Mouse (Mus musculus) heart, embryonic 11.5 days (tissue): ENCODE results near the gene Chic1. TPM values are rescaled to one million over a fixed set of nuclear protein-coding genes. Genes with fewer than 3 reads are reported as not detected.

Experiments
- ATAC-seq: fragments of 200-750 bp; cut with Nextera tagmentation; replicated peaks from 2 replicates; pipeline ENCODE4 v1.8.0; 2017; ENCODE audit warnings: moderate library complexity; ENCODE audit not compliant: insufficient number of reproducible peaks, low FRiP score, low TSS enrichment
- H3K27ac ChIP-seq: fragments of 300-500 bp; sonication (generic); 2 replicates; pipeline ENCODE4 v1.5.1; 2014; ENCODE audit warnings: mild to moderate bottlenecking, low read depth, low read length
- H3K27me3 ChIP-seq: fragments of 300-500 bp; sonication (generic); 2 replicates; pipeline ENCODE4 v1.6.1; 2014; ENCODE audit warnings: mild to moderate bottlenecking, low read length, mixed read lengths; ENCODE audit not compliant: control insufficient read depth, insufficient read depth
- H3K36me3 ChIP-seq: fragments of 300-500 bp; sonication (generic); 2 replicates; pipeline ENCODE4 v1.6.1; 2014; ENCODE audit warnings: mild to moderate bottlenecking, low read length, moderate library complexity, mixed read lengths; ENCODE audit not compliant: control insufficient read depth, insufficient read depth
- H3K4me1 ChIP-seq: fragments of 300-500 bp; sonication (generic); 2 replicates; pipeline ENCODE4 v1.6.1; 2014; ENCODE audit warnings: low read length; ENCODE audit not compliant: control insufficient read depth, insufficient read depth
- H3K4me2 ChIP-seq: fragments of 300-500 bp; sonication (generic); 2 replicates; pipeline ENCODE4 v1.6.1; 2014; ENCODE audit warnings: mild to moderate bottlenecking, moderate library complexity
- H3K4me3 ChIP-seq: fragments of 300-500 bp; sonication (generic); 2 replicates; pipeline ENCODE4 v1.5.1; 2014; ENCODE audit warnings: low read depth, low read length
- H3K9ac ChIP-seq: fragments of 300-500 bp; sonication (generic); 2 replicates; pipeline ENCODE4 v1.6.1; 2014; ENCODE audit warnings: mild to moderate bottlenecking, low read depth, low read length, moderate library complexity
- H3K9me3 ChIP-seq: fragments of 300-500 bp; sonication (generic); replicated peaks from 2 replicates; pipeline ENCODE4 v1.6.1; 2016; ENCODE audit warnings: low read length; ENCODE audit not compliant: control insufficient read depth
- WGBS: fragments of 180-500 bp; shearing (Covaris S2); extraction: QIAGEN DNeasy Blood & Tissue Kit; methylation state at CpG from one replicate; pipeline ENCODE4 v1.1.7; 2014; ENCODE audit not compliant: insufficient replicate concordance; 5-methylcytosine and 5-hydroxymethylcytosine counted together
- polyA plus RNA-seq: library from polyadenylated mRNA; unstranded; fragments of >200 nt; fragmentation: Nextera tagmentation; extraction: Ambion mirVana; gene quantifications from 2 replicates; pipeline ENCODE4 v1.2.1, GENCODE M21; 2014

Chic1 gene
- polyA plus RNA-seq, result 3.9 and 4.7 TPM in 2 replicates

DNA sequence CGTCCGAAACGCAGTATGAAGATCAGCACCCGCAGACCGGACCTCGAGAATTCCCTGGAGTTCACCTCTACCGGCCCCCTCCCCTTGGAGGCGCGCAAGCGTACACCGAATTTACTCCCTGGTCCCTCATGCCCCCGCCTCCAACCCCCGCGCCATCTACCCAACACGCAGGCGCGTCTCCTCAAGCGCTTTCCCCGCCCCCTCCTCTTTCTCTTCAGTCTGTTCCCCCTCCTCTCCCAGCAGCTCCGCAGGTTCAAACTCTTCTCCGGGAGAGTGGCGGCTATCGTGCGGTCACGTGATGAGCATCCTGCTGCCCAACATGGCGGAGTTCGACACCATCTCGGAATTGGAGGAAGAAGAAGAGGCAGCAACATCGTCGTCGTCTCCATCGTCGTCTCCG, at the start of gene Chic1:
Gene Chic1, plus strand, starts transcription at position 190 of the 400 bp plus-strand sequence.
- Histone ChIP-seq H3K36me3 (no peaks in the 10 kb centered on the region), H3K9me3 (no peaks in the 10 kb centered on the region), H3K27me3 (peaks cover 23% of the 10 kb centered on the region), H3K27ac (no peak within 1 kb of the TSS), H3K4me1 (no peaks in the 10 kb centered on the region), H3K9ac (peak within 1 kb of the TSS; percentile 70), H3K4me3 (peak within 1 kb of the TSS; percentile 59), H3K4me2 (peak within 1 kb of the TSS; percentile 64)
- WGBS, result 9% methylated on average over 33 of the region's 34 CpGs
- ATAC-seq, result peak; percentile 79

DNA sequence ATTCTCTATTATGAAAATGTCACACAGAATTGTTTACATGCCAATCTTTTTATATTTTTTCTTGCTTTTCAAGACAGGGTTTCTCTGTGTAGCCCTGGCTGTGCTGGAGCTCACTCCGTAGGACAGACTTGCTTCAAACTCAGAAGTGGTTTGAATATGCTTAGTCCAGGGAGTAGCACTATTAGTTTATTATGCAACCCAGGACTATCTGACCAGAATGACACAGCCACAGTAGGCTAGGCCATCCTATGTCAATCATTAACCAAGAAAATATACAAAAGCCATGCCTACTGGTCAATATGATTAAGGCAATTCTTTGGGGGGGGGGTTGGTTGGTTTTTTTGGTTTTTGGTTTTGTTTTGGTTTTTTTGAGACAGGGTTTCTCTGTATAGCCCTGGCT, 48.0 kb upstream of the Chic1 start:
- H3K9me3 ChIP-seq, result no peaks in the 10 kb centered on the region
- no peak overlapping the region for H3K9ac ChIP-seq
- H3K4me1 ChIP-seq, result no peaks in the 10 kb centered on the region
- WGBS, result 79% methylated on average over 1 of the region's 1 CpGs
- no peak for ATAC-seq
- peaks cover 7% of the 10 kb centered on the region; the same call in 1 of the 2 replicates for H3K27me3 ChIP-seq
- no peaks in the 10 kb centered on the region for H3K36me3 ChIP-seq
- no peak overlapping the region for H3K4me3 ChIP-seq
- no peak overlapping the region for H3K4me2 ChIP-seq
- no peak overlapping the region for H3K27ac ChIP-seq

DNA sequence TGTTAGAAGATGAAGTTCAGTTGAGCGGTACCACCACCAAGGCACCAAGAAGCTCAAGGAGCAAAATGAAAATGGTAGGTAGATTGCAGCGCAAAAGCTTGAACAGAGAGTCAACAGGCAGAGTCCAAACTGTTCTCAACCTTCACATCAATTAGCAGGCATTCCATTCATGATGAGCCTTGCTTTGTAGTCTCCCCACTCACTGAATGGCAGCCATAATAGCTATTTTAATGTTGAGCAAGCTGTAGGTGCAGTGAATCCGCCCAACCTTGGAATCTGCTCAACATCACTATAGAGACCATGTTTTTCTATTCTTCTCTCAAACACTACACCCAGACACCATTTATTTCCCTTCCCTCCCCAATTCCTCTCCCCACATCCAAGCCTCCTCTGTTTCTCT, 44.6 kb upstream of the Chic1 start:
- Histone ChIP-seq H3K4me2 (no peak overlapping the region), H3K27ac (no peak overlapping the region), H3K4me3 (no peak overlapping the region), H3K36me3 (no peaks in the 10 kb centered on the region), H3K9ac (no peak overlapping the region), H3K27me3 (peaks cover 9% of the 10 kb centered on the region), H3K4me1 (no peaks in the 10 kb centered on the region), H3K9me3 (no peaks in the 10 kb centered on the region)
- no peak for ATAC-seq
- WGBS, result 79% methylated on average over 3 of the region's 3 CpGs

DNA sequence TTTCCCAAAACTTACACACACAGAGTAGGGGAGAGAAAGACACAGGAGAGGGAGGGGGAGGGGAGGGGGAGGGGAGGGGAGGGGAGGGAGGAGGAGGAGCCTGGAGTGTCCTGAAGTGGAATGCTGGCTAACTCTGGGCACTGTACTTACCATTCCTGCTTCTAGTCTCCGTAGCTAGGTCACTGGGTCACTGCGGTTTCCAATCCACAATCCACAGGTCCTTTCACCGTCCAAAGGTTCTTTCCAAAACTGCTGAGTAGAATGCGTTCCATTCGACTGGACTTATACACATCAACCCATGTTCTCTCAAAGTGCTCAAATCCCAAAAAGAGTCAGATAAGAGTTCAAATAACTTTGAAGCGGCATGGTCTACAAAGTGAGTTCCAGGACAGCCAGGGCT, 42.1 kb upstream of the Chic1 start:
- H3K4me3 ChIP-seq, result no peak overlapping the region
- no peaks in the 10 kb centered on the region for H3K4me1 ChIP-seq
- no peak overlapping the region for H3K9ac ChIP-seq
- H3K27me3 ChIP-seq, result peaks cover 29% of the 10 kb centered on the region
- H3K4me2 ChIP-seq, result no peak overlapping the region
- WGBS, result 65% methylated on average over 6 of the region's 6 CpGs
- no peaks in the 10 kb centered on the region for H3K9me3 ChIP-seq
- H3K36me3 ChIP-seq, result no peaks in the 10 kb centered on the region
- no peak for ATAC-seq
- H3K27ac ChIP-seq, result no peak overlapping the region

DNA sequence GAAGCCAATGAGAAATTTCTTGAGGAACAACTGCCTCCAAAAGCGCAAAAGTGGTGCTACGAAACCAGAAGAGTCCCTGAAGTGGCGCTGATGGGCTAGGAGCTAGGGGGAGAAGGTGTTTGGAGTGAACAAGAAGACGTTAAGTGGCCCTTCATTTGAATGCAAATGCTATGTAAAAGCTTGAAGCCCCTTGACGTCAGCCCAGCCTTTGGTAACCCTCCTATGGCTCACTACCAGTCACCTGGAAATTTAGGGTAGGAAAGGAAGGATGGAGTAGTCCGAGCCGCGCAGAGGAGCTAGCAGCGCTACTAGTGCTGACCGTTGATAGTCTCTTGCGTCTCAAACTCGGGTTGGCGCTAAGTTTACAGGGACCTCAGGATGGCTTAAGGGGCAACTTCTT, 35.1 kb upstream of the Chic1 start, which contains the start of gene Cdx4:
Gene Cdx4, plus strand, starts transcription at position 253 of the 400 bp plus-strand sequence.
- no peak for ATAC-seq
- Histone ChIP-seq H3K4me1 (no peaks in the 10 kb centered on the region), H3K9ac (no peak within 1 kb of the TSS), H3K36me3 (no peaks in the 10 kb centered on the region), H3K9me3 (no peaks in the 10 kb centered on the region), H3K4me3 (peak within 1 kb of the TSS; percentile 6; the same call in 1 of the 2 replicates), H3K27ac (no peak within 1 kb of the TSS), H3K27me3 (peaks cover 66% of the 10 kb centered on the region), H3K4me2 (peak within 1 kb of the TSS; percentile 47)
- 17% methylated on average over 13 of the region's 13 CpGs for WGBS

DNA sequence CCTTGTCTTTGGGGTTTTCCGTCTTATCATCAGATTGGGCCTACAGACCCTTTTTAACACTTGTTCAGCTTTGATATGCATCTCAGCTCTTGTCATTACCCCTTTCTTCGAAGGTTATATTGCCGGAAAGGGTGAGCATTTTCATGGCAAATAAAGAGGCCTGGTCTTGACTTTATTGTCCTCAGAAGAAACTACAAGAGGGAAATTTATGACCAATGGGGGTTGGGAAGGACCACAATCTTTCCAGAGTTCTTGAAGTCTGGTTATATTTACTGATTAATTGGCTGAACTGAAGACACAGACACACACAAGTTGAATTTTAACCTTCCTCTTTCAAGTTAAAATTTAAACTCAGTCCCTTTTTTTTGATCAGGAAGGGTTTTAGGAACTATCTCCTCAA, 30.4 kb upstream of the Chic1 start:
- no peaks in the 10 kb centered on the region for H3K4me1 ChIP-seq
- no peaks in the 10 kb centered on the region for H3K9me3 ChIP-seq
- no peak overlapping the region for H3K4me2 ChIP-seq
- H3K36me3 ChIP-seq, result no peaks in the 10 kb centered on the region
- no peak overlapping the region for H3K27ac ChIP-seq
- ATAC-seq, result no peak
- H3K4me3 ChIP-seq, result no peak overlapping the region
- WGBS, result 69% methylated on average over 3 of the region's 3 CpGs
- peaks cover 42% of the 10 kb centered on the region for H3K27me3 ChIP-seq
- no peak overlapping the region for H3K9ac ChIP-seq

DNA sequence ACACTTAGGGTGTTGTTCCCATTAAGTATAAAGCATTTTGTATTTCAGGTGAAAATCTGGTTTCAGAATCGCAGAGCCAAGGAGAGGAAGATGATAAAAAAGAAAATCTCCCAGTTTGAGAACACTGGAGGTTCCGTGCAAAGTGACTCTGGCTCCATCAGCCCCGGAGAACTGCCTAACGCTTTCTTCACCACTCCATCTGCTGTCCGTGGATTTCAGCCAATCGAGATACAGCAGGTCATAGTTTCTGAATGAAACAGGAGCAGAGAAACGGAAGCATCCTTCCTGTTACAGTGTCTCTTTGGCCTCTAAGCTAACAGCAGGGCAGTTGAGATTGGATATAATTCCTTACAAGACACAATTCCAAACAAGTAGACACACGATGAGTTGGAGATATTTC, 26.9 kb upstream of the Chic1 start:
- Histone ChIP-seq H3K36me3 (no peaks in the 10 kb centered on the region), H3K4me3 (no peak overlapping the region), H3K9me3 (no peaks in the 10 kb centered on the region), H3K4me1 (no peaks in the 10 kb centered on the region), H3K27ac (no peak overlapping the region), H3K27me3 (peaks cover 18% of the 10 kb centered on the region), H3K9ac (no peak overlapping the region), H3K4me2 (no peak overlapping the region)
- 59% methylated on average over 8 of the region's 8 CpGs for WGBS
- no peak for ATAC-seq

DNA sequence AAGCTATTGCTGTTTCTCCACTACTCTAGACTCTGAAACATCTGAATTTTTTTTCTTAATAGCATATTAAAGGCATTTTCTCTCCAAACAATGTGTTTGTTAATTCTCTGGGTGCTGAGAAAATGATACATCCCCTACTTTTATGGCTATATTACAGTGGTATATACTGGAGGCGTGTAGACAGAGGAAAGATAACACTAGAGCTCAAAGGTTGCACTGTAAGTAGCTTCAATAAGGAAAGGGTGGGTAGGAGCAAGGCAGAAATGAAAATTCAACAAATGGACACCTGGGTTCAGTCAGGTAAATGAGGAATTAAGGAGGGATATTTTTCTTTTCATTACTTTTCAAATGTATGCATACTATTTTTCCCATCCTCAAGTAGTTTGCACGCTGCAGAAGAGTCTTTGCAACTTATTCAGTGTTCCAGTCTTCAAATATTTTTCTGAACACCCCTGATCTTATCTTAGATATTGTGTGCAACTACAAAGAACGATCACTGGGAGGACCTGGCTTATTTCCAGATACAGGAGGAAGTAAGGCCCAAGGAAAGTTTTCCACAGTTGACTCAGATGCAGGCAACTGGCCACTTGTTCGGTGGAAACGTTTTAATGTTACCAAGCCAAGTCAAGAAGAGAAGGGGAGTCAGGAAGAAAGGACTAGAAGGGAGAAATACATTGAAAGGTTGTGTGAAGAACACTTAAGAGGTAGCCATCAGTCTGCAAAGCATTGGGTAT, 25.0 kb upstream of the Chic1 start:
- 59% methylated on average over 5 of the region's 5 CpGs for WGBS
- Histone ChIP-seq H3K36me3 (no peaks in the 10 kb centered on the region), H3K4me1 (no peaks in the 10 kb centered on the region), H3K27ac (no peak overlapping the region), H3K9ac (no peak overlapping the region), H3K4me2 (no peak overlapping the region), H3K27me3 (peaks cover 12% of the 10 kb centered on the region), H3K9me3 (no peaks in the 10 kb centered on the region), H3K4me3 (no peak overlapping the region)
- no peak for ATAC-seq
